Mouse (Mus musculus) liver, embryonic 12.5 days (tissue): ENCODE data around the gene Zfp719. TPM values are rescaled to one million over a fixed set of nuclear protein-coding genes. Genes with fewer than 3 reads are reported as not detected.

Experiments
- polyA plus RNA-seq: library from polyadenylated mRNA; unstranded; fragments of >200 nt; fragmentation: Nextera tagmentation; extraction: Ambion mirVana; gene quantifications from 2 replicates; pipeline ENCODE4 v1.2.1, GENCODE M21; 2016

The Zfp719 gene
- polyA plus RNA-seq, 1 experiment from 2014 or later = 3.4 TPM

Other genes starting within 250 kb of the Zfp719 start
- 2.4 and 2.7 TPM in 2 replicates for gene Siglecf, start 228.3 kb upstream of the Zfp719 start, polyA plus RNA-seq
- 0.20 and 0.30 TPM in 2 replicates for gene Siglecg, start 171.4 kb upstream of the Zfp719 start, polyA plus RNA-seq
- not detected in 2 replicates for gene Lim2, start 151.9 kb upstream of the Zfp719 start, polyA plus RNA-seq
- gene Nkg7, start 142.5 kb upstream of the Zfp719 start, polyA plus RNA-seq = 3.8 and 4.4 TPM in 2 replicates
- not detected in 2 replicates for gene Cldnd2, start 138.8 kb upstream of the Zfp719 start, polyA plus RNA-seq
- gene Etfb, start 135.5 kb upstream of the Zfp719 start, polyA plus RNA-seq = 238 and 249 TPM in 2 replicates
- gene Gm45233, start 135.5 kb upstream of the Zfp719 start, polyA plus RNA-seq = 0.26 and 0.59 TPM in 2 replicates
- gene Vsig10l, start 116.5 kb upstream of the Zfp719 start, polyA plus RNA-seq = 1.2 and 2.3 TPM in 2 replicates
- 0.05 TPM in 1 of 2 replicates, not detected in the other for gene Iglon5, start 89.5 kb upstream of the Zfp719 start, polyA plus RNA-seq
- gene 4931406B18Rik, start 73.7 kb upstream of the Zfp719 start, polyA plus RNA-seq = not detected in 2 replicates
- gene Cd33, start 35.2 kb upstream of the Zfp719 start, polyA plus RNA-seq = 1.5 and 1.6 TPM in 2 replicates
- 0.46 and 0.56 TPM in 2 replicates for gene Zfp658, start 17.4 kb upstream of the Zfp719 start, polyA plus RNA-seq
- gene Zfp819, start 27.6 kb downstream of the Zfp719 start, polyA plus RNA-seq = not detected in 2 replicates
- not detected in 2 replicates for gene Ceacam18, start 55.1 kb downstream of the Zfp719 start, polyA plus RNA-seq
- gene Siglece, start 80.6 kb downstream of the Zfp719 start, polyA plus RNA-seq = 0.79 and 1.6 TPM in 2 replicates
- gene Ctu1, start 92.4 kb downstream of the Zfp719 start, polyA plus RNA-seq = 5.9 and 8.0 TPM in 2 replicates
- gene Klk14, start 110.8 kb downstream of the Zfp719 start, polyA plus RNA-seq = not detected in 2 replicates
- gene Klk13, start 133.0 kb downstream of the Zfp719 start, polyA plus RNA-seq = 0.10 and 0.27 TPM in 2 replicates
- gene Klk12, start 189.3 kb downstream of the Zfp719 start, polyA plus RNA-seq = not detected in 2 replicates
- not detected in 2 replicates for gene Klk11, start 195.0 kb downstream of the Zfp719 start, polyA plus RNA-seq
- not detected in 2 replicates for gene Klk10, start 201.4 kb downstream of the Zfp719 start, polyA plus RNA-seq
- gene Klk9, start 212.3 kb downstream of the Zfp719 start, polyA plus RNA-seq = not detected in 2 replicates
- 16.0 and 17.3 TPM in 2 replicates for gene Klk8, start 218.0 kb downstream of the Zfp719 start, polyA plus RNA-seq
- gene Klk7, start 231.7 kb downstream of the Zfp719 start, polyA plus RNA-seq = not detected in 2 replicates
- not detected in 2 replicates for gene Klk6, start 244.9 kb downstream of the Zfp719 start, polyA plus RNA-seq